Mouse (Mus musculus) liver, embryonic 14 days (tissue): ENCODE data around the gene Alas2. TPM values are rescaled to one million over a fixed set of nuclear protein-coding genes. Genes with fewer than 3 reads are reported as not detected.

Experiments
- polyA plus RNA-seq: library from polyadenylated mRNA; depleted of rRNA; stranded (reverse); fragments of >200 nt; gene quantifications from 2 replicates; pipeline ENCODE4 v1.2.3, GENCODE M21; 2012; rRNA removed

Gene Alas2
- 886 and 1,002 TPM in 2 replicates for polyA plus RNA-seq

DNA sequence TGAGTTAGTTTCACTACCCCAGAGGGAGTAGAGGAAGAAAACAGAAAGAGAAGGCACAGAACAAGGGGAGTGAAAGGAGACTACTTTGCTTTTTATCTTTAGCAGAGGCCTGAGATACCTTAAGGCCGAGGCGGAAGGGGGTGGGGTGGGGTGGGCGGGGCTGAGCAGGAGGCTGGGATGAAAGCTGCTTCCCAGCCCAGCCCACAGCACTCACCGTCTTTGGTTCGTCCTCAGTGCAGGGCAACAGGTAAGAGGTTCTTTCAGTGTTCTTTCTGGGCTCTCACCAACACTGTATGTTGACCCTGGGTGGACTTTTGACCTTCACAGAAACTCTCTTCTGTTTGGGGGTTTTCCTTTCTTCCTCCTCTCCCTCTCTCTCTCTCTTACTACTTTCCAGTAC is at the start of gene Alas2:
TSS of gene Alas2 (plus strand) at position 137 of the 400 bp plus-strand sequence.

DNA sequence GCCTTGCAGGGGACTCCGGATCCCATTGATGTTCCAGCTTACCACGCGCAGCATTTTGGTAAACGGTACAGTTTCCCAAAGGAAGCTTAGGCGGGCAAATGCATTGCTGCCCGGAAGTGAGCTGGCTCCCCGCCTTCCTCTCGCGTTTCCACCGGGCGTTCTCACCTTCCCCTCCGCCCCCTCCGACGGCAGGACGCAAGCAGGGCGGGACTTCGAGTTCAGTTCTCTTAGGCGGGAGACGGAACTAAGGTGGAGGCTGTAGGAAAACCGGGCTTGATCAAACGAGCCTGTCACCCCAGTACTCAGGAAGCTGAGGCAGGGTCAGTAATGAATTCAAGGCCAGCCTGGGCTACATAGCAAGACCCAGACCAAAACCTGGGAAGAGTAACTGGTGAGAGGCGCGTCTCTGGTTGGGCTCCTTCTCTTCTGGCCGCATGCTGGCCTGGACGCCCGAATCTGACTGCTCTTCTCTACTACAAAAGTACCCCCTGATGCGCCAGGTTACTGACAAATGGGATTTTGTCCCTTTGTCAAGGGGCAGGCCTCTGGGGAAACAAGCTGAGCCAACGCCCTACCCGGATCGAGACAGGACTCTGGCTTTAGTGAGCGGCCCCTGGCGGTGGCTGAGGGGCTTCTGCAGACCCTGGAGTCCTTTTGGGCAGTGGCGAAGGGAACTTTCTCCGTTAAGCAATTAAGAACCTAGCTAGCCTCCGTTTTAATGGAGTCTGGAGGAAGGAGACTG is 41.0 kb downstream of the Alas2 start, which contains the start of gene Pfkfb1:
TSS of gene Pfkfb1 (plus strand) at position 207 of the 742 bp plus-strand sequence.

DNA sequence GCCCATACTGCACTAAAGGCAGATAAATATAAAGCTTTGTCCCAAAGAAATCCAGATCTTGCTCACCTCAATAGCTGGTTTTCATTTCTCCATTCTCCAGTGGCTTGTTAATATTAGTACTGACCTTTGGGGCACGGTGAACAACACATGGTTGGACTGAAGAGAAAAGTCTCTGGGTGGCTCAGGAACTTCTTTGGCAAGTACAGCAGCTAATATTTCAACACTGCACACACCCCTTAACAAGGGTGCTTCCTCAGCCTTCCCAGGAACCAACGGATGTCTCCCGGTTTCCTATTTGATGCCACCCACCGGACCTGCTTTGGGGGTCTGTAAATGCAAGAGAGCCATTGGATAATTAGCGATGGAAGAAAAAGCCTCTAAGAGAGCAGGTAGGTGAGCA is 42.5 kb downstream of the Alas2 start, which contains the start of gene Apex2:
TSS of gene Apex2 (minus strand) at position 173 of the 400 bp plus-strand sequence.

Other genes starting within 250 kb of the Alas2 start
- 12.9 and 13.5 TPM in 2 replicates for gene Tmem29, start 88.2 kb upstream of the Alas2 start, polyA plus RNA-seq
- gene Pfkfb1, start 40.9 kb downstream of the Alas2 start, polyA plus RNA-seq: 6.3 and 7.0 TPM in 2 replicates
- 7.8 and 9.8 TPM in 2 replicates for gene Apex2, start 42.5 kb downstream of the Alas2 start, polyA plus RNA-seq
- gene Tro, start 110.2 kb downstream of the Alas2 start, polyA plus RNA-seq: 0.89 and 1.1 TPM in 2 replicates